In the genomic region with DNA sequence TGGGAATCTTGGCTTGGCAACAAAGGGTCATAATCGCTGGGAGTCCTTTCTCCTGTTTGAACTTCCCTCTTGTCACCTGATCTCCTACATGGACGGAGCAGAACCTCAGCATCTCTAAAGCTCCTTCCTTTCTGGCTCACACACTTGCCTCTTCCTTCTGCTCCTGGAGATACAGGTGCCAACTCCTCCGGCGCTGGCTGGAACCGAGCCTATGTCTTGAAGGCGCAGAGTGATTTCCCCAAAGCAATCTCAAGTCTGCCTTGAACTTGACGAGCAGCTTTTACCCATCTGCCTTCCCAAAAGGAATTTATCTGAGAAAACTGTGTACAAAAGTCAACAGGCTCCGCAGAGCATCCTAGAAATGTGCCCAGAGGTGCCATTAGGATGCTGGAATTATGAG, we compare ENCODE assay signal across 14 mouse cellular contexts.
"Had no signal": no experiment of that assay in that cellular context is flagged by ENCODE, and none has a peak within 500 bp of the region (broad histone marks: within the 10 kb centered on the region; RNA-seq: fewer than 3 reads in every experiment).

No protein-coding gene starts in this region.

- DNase-seq: kidney, adult 9 months; kidney, postnatal 10 days; lung, postnatal 10 days; thymus, postnatal 4 days had no signal

- ATAC-seq: inflammation-experienced regulatory T-cells, adult 6 months; intestine, postnatal 0 days had no signal

- H3K4me2 ChIP-seq: liver, embryonic 11.5 days; liver, embryonic 15.5 days; lung, embryonic 14.5 days had no signal

- H3K36me3 ChIP-seq: limb, embryonic 10.5 days; liver, embryonic 15.5 days had no signal

- H3K27ac ChIP-seq: layer of hippocampus, adult 2 months; limb, embryonic 10.5 days; liver, embryonic 15.5 days; macrophage; stomach, postnatal 0 days had no signal

- H3K9ac ChIP-seq: liver, embryonic 15.5 days; lung, embryonic 14.5 days had no signal

- H3K27me3 ChIP-seq: liver, embryonic 15.5 days; megakaryocyte, embryonic 14.5 days had no signal

- H3K4me3 ChIP-seq: layer of hippocampus, adult 2 months; limb, embryonic 10.5 days; liver, embryonic 15.5 days; megakaryocyte, embryonic 14.5 days had no signal

- H3K4me1 ChIP-seq: liver, embryonic 15.5 days; megakaryocyte, embryonic 14.5 days had no signal

- H3K9me3 ChIP-seq: limb, embryonic 10.5 days; liver, embryonic 15.5 days had no signal
